In genomic region chr1:92675932-92676675, GRCm38 (mm10) we compare ENCODE assay signal across 14 mouse cellular contexts. TPM values are rescaled to one million over a fixed set of nuclear protein-coding genes. Genes with fewer than 3 reads are reported as not detected.
DNase-seq lines count a peak whose midpoint lies in the region; ATAC-seq lines count a peak whose summit lies in the region.
"Had no signal": no experiment of that assay in that cellular context is flagged by ENCODE, and none has a peak within 500 bp of the region (broad histone marks: within the 10 kb centered on the region; RNA-seq: fewer than 3 reads in every experiment).

No protein-coding gene starts in this region.

- no peak overlapping the region for H3K9ac ChIP-seq in heart, embryonic 12.5 days
- H3K9ac ChIP-seq in lung, embryonic 16.5 days (ENCODE audit: low read length): no peak overlapping the region
- H3K9ac ChIP-seq: heart, embryonic 13.5 days; intestine, embryonic 15.5 days had no signal

- peak; percentile 22; the same call in 1 of the 2 replicates for ATAC-seq in heart, embryonic 12.5 days (ENCODE audit: insufficient number of reproducible peaks, low FRiP score)
- ATAC-seq in lung, embryonic 16.5 days (ENCODE audit: low read depth): peak; percentile 73
- ATAC-seq in hematopoietic stem cell, adult 5-6 weeks (replicated peaks in 1 of 2; ENCODE audit: insufficient read depth in 1 of 2, low FRiP score in 2 of 2, low TSS enrichment in 1 of 2, low read depth in 1 of 2, poor library complexity in 2 of 2, severe bottlenecking in 2 of 2): peak; percentile 52 to 60; a peak in 3 of 4 replicates
- ATAC-seq: intestine, embryonic 15.5 days had no signal

- H3K36me3 ChIP-seq in heart, embryonic 12.5 days: no peaks in the 10 kb centered on the region
- H3K36me3 ChIP-seq in lung, embryonic 16.5 days (ENCODE audit: control insufficient read depth, insufficient read depth, low read length): no peaks in the 10 kb centered on the region
- H3K36me3 ChIP-seq: heart, embryonic 13.5 days; intestine, embryonic 15.5 days had no signal

- peaks cover 29% of the 10 kb centered on the region for H3K27me3 ChIP-seq in heart, embryonic 12.5 days (replicated peaks)
- H3K27me3 ChIP-seq in lung, embryonic 16.5 days (ENCODE audit: control insufficient read depth, insufficient read depth, low read depth, low read length): no peaks in the 10 kb centered on the region
- H3K27me3 ChIP-seq: intestine, embryonic 15.5 days had no signal

- no peak overlapping the region for H3K27ac ChIP-seq in heart, embryonic 12.5 days (ENCODE audit: poor library complexity, severe bottlenecking)
- no peak overlapping the region for H3K27ac ChIP-seq in lung, embryonic 16.5 days (ENCODE audit: low read length)
- H3K27ac ChIP-seq: heart, embryonic 13.5 days; intestine, embryonic 15.5 days; left cerebral cortex, adult 2 months had no signal

- DNase-seq in heart, adult 9 months (ENCODE audit: low spot score in 2 of 2): no peak
- DNase-seq in lung, postnatal 10 days: no peak
- DNase-seq in right cerebral cortex, postnatal 25 days: peak; percentile 35
- no peak for DNase-seq in MN1 (ENCODE audit: low spot score)
- DNase-seq in retina, postnatal 1 day: no peak
- DNase-seq: cerebellum, postnatal 25 days had no signal

- no peak overlapping the region for H3K4me2 ChIP-seq in heart, embryonic 12.5 days
- no peak overlapping the region for H3K4me2 ChIP-seq in lung, embryonic 16.5 days (ENCODE audit: low read depth, low read length)
- H3K4me2 ChIP-seq: heart, embryonic 13.5 days; intestine, embryonic 15.5 days; midbrain, embryonic 11.5 days had no signal

- no peak overlapping the region for H3K4me3 ChIP-seq in heart, embryonic 12.5 days
- no peak overlapping the region for H3K4me3 ChIP-seq in lung, embryonic 16.5 days (ENCODE audit: low read length)
- H3K4me3 ChIP-seq: heart, embryonic 13.5 days; intestine, embryonic 15.5 days; left cerebral cortex, adult 2 months had no signal

- H3K9me3 ChIP-seq in heart, embryonic 12.5 days (replicated peaks): no peaks in the 10 kb centered on the region
- H3K9me3 ChIP-seq in lung, embryonic 16.5 days (ENCODE audit: control insufficient read depth, low read length): no peaks in the 10 kb centered on the region
- H3K9me3 ChIP-seq: heart, embryonic 13.5 days; intestine, embryonic 15.5 days had no signal

- H3K4me1 ChIP-seq in heart, embryonic 12.5 days (replicated peaks): peaks cover 17% of the 10 kb centered on the region
- H3K4me1 ChIP-seq in lung, embryonic 16.5 days (replicated peaks; ENCODE audit: control insufficient read depth, insufficient read depth, low read length): no peaks in the 10 kb centered on the region
- H3K4me1 ChIP-seq: intestine, embryonic 15.5 days had no signal

- 61% methylated on average over 10 of the region's 10 CpGs for WGBS in heart, embryonic 12.5 days
- WGBS in lung, embryonic 16.5 days: 65% methylated on average over 10 of the region's 10 CpGs

RNA-seq across cellular contexts. Expression of gene Otos, which starts 27.5 kb away (rescaled TPM):
- not detected in 2 replicates for polyA plus RNA-seq in heart, embryonic 12.5 days (2016; fragmentation: Nextera tagmentation; extraction: Ambion mirVana)
- polyA plus RNA-seq in lung, embryonic 16.5 days (2015; fragmentation: Nextera tagmentation; extraction: Ambion mirVana): 0.23 TPM in 1 of 2 replicates, not detected in the other
- 17.1 and 21.5 TPM in 2 replicates for total RNA-seq in hematopoietic stem cell, adult 5-6 weeks (2017)
- total RNA-seq: left cerebral cortex, adult 2 months; neutrophil, adult 5-6 weeks had no signal
- polyA plus RNA-seq: heart, embryonic 13.5 days had no signal

RNA-seq across cellular contexts. Expression of gene Cops9, which starts 34.3 kb away (rescaled TPM):
- 348 and 375 TPM in 2 replicates for polyA plus RNA-seq in heart, embryonic 12.5 days (2016; fragmentation: Nextera tagmentation; extraction: Ambion mirVana)
- 386 and 399 TPM in 2 replicates for polyA plus RNA-seq in lung, embryonic 16.5 days (2015; fragmentation: Nextera tagmentation; extraction: Ambion mirVana)
- 99.2 and 139 TPM in 2 replicates for total RNA-seq in hematopoietic stem cell, adult 5-6 weeks (2017)

RNA-seq across cellular contexts. Expression of gene Olfr12, which starts 58.5 kb away (rescaled TPM):
- polyA plus RNA-seq in heart, embryonic 12.5 days (2016; fragmentation: Nextera tagmentation; extraction: Ambion mirVana): not detected in 2 replicates
- not detected in 2 replicates for polyA plus RNA-seq in lung, embryonic 16.5 days (2015; fragmentation: Nextera tagmentation; extraction: Ambion mirVana)
- total RNA-seq in hematopoietic stem cell, adult 5-6 weeks (2017): not detected in 2 replicates
- total RNA-seq: left cerebral cortex, adult 2 months had no signal
- polyA plus RNA-seq: heart, embryonic 13.5 days; intestine, embryonic 15.5 days had no signal

Comparison
In these comparisons a context has a peak if more than half of its experiments do, and no peak if none do; other contexts are left out.
1. ATAC-seq: peak in every context shown above with its lines; median percentile 73 in lung, embryonic 16.5 days; 56 in hematopoietic stem cell, adult 5-6 weeks; 22 in heart, embryonic 12.5 days.